Mouse (Mus musculus) liver, embryonic 14.5 days (tissue): ENCODE measurements around the gene Tenm2.

Source experiments
- CTCF ChIP-seq: IDR thresholded peaks from 2 replicates; pipeline ENCODE4 v1.5.1; 2016; ENCODE audit warnings: antibody characterized with exemption, low read depth, control low read depth
- EP300 ChIP-seq: IDR thresholded peaks from 2 replicates; pipeline ENCODE4 v1.6.1; 2016; ENCODE audit warnings: antibody characterized with exemption, low read depth

- TF ChIP-seq CTCF, result no peak
- no peak for TF ChIP-seq EP300
These were observed 943.6 kb downstream of the Tenm2 start for GRCm38 (mm10) chr11:36292206-36292605.
